Mouse (Mus musculus): ENCODE data around the gene Olfr138. TPM values are rescaled to one million over a fixed set of nuclear protein-coding genes. Genes with fewer than 3 reads are reported as not detected.

Gene Olfr138
- polyA plus RNA-seq (2015; fragmentation: Nextera tagmentation; extraction: Ambion mirVana): not detected in 2 replicates

- Histone ChIP-seq H3K4me2 (no peak within 1 kb of the TSS), H3K9ac (no peak within 1 kb of the TSS), H3K27ac (replicated peaks) (no peak within 1 kb of the TSS), H3K36me3 (no peaks in the 10 kb centered on the region), H3K4me1 (no peaks in the 10 kb centered on the region), H3K4me3 (no peak within 1 kb of the TSS), H3K27me3 (replicated peaks) (no peaks in the 10 kb centered on the region), H3K9me3 (0 out of 2 replicates have a peak, but pooled peaks cover 6% of the 10 kb centered on the region)
- whole genome bisulfite sequencing: 61% methylated on average over 1 of the region's 1 CpGs
- no peak for ATAC-seq (ENCODE audit: extremely low read depth, insufficient number of reproducible peaks, low FRiP score, low TSS enrichment)
These were observed at the start of gene Olfr138 for GRCm38 (mm10) chr17:38260735-38261134. Gene Olfr138 (plus strand): TSS chr17:38261035.

- Histone ChIP-seq H3K4me2 (no peak within 1 kb of the TSS), H3K9ac (no peak within 1 kb of the TSS), H3K4me1 (no peaks in the 10 kb centered on the region), H3K36me3 (no peaks in the 10 kb centered on the region), H3K27ac (replicated peaks) (no peak within 1 kb of the TSS), H3K4me3 (no peak within 1 kb of the TSS), H3K27me3 (replicated peaks) (no peaks in the 10 kb centered on the region), H3K9me3 (peaks cover 11% of the 10 kb centered on the region; the same call in 1 of the 2 replicates)
- ATAC-seq (ENCODE audit: extremely low read depth, insufficient number of reproducible peaks, low FRiP score, low TSS enrichment): no peak
These were observed 46.6 kb downstream of the Olfr138 start, which contains the start of gene Olfr137 for GRCm38 (mm10) chr17:38307470-38307869. Gene Olfr137 (minus strand): TSS chr17:38307570.

Other genes starting within 250 kb of the Olfr138 start
- gene Olfr129, start 201.0 kb upstream of the Olfr138 start, polyA plus RNA-seq (2015; fragmentation: Nextera tagmentation; extraction: Ambion mirVana): not detected in 2 replicates
- not detected in 2 replicates for gene Olfr130, start 197.1 kb upstream of the Olfr138 start, polyA plus RNA-seq (2015; fragmentation: Nextera tagmentation; extraction: Ambion mirVana)
- gene Olfr131, start 172.3 kb upstream of the Olfr138 start, polyA plus RNA-seq (2015; fragmentation: Nextera tagmentation; extraction: Ambion mirVana): not detected in 2 replicates
- gene Olfr132, start 126.5 kb upstream of the Olfr138 start, polyA plus RNA-seq (2015; fragmentation: Nextera tagmentation; extraction: Ambion mirVana): not detected in 2 replicates
- not detected in 2 replicates for gene Olfr133, start 115.8 kb upstream of the Olfr138 start, polyA plus RNA-seq (2015; fragmentation: Nextera tagmentation; extraction: Ambion mirVana)
- gene Olfr134, start 89.6 kb upstream of the Olfr138 start, polyA plus RNA-seq (2015; fragmentation: Nextera tagmentation; extraction: Ambion mirVana): not detected in 2 replicates
- gene Olfr135, start 56.7 kb upstream of the Olfr138 start, polyA plus RNA-seq (2015; fragmentation: Nextera tagmentation; extraction: Ambion mirVana): not detected in 2 replicates
- not detected in 2 replicates for gene Olfr137, start 46.5 kb downstream of the Olfr138 start, polyA plus RNA-seq (2015; fragmentation: Nextera tagmentation; extraction: Ambion mirVana)
- not detected in 2 replicates for gene Olfr136, start 68.8 kb downstream of the Olfr138 start, polyA plus RNA-seq (2015; fragmentation: Nextera tagmentation; extraction: Ambion mirVana)
- not detected in 2 replicates for gene Esp36, start 159.2 kb downstream of the Olfr138 start, polyA plus RNA-seq (2015; fragmentation: Nextera tagmentation; extraction: Ambion mirVana)